Mouse (Mus musculus) cerebellum, adult 2 months (tissue): ENCODE data around the gene Igsf3.

Experiments
- CTCF ChIP-seq: fragments of 200-500 bp; IDR thresholded peaks from 2 replicates; pipeline ENCODE4 v1.5.1; 2011; ENCODE audit warnings: low read depth, mild to moderate bottlenecking, control low read depth, low read length, moderate library complexity, borderline replicate concordance; ENCODE audit not compliant: insufficient read depth
- POLR2A ChIP-seq: fragments of 200-500 bp; IDR thresholded peaks from 2 replicates; pipeline ENCODE4 v1.6.1; 2011; ENCODE audit warnings: low read length, control low read depth, borderline replicate concordance; ENCODE audit not compliant: insufficient read depth

DNA sequence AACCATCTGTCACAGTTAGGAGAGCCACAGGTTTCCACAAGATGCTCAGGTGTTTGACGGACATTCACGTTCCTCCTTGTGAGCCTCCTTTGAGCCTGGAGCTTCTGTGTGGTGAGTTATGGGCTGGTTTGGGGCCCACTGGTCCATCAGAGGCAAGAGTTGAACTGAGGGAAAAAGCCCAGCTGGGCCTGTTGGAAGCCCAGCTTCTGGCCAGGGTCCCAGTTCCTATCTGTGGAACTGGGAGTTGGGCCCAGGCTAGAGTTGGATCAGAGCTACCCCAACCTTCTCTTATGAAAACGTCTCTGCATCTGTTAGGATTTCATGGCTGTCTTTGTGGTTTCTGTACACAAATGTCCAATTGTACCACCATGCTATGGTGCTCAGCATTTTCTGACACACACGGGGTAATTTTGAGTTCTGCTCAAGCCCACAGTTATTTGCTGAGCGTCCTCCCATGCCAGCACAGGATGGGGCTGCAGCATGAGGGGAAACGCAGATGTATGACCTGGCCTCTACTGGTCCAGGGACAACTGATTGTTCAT, 16.3 kb downstream of the Igsf3 start:
- TF ChIP-seq CTCF (no peak), POLR2A (no peak)
